Mouse (Mus musculus): ENCODE results near the gene Gpx3. TPM values are rescaled to one million over a fixed set of nuclear protein-coding genes. Genes with fewer than 3 reads are reported as not detected.

Gene Gpx3
- polyA plus RNA-seq, 1 experiment: 5.9 TPM

DNA sequence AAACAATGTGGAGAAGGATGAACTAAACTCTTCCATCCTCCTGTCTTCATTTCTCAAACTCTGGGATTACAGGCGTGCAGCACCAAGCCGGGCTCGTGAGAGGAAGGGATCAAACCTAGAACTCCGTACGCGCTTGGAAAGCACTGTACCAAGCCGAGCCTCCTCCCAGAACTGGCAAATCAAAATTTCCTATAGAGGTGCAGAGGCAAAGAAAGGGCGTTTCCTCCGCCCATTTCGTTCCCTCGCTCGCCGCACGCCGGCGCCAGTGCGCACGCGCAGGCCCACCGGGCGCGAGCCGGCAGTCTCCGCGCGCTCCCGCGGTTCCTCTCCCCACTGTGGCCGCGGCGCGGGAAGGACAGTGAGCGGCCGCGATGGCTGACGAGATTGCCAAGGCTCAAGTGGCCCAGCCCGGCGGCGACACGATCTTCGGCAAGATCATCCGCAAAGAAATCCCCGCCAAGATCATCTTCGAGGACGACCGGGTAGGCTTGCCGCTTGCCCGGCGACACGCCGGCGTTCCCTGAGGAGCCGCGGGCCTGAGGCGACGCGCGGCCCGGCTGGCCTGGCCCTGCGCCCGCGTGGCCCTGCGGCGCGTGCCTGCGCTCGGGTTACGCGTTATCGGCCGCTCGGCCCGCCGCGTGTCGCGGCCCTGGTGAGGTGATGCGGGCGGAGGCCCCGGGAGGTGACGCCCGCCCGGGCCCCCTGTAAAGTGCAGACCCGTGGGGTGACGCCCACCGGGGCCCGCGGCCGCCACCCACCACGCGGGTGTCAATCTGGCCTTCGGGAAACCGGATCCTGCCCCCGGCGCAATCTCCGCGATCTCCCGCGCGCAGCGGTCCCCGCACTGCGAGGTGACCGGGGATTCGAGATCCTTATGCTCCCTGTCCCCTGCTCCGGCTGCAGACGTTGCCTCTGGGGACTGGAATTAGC lies 35.9 kb upstream of the Gpx3 start, which contains the start of gene Hint1:
Gene Hint1 (plus strand): TSS at position 265 of the 930 bp plus-strand sequence.
- peak within 1 kb of the TSS; percentile 75 for H3K4me3 ChIP-seq (ENCODE audit: insufficient read depth, low read length)
- H3K4me1 ChIP-seq (ENCODE audit: control insufficient read depth, insufficient read depth, low read length): peaks cover 6% of the 10 kb centered on the region
- peak within 1 kb of the TSS; percentile 95 for H3K27ac ChIP-seq (ENCODE audit: insufficient read depth, low read length)
- no peak for TF ChIP-seq CTCF (IDR thresholded peaks at IDR 0.05; ENCODE audit: extremely low read depth, insufficient read depth, low read length)
- peak; percentile 87 for TF ChIP-seq POLR2A (IDR thresholded peaks at IDR 0.05; ENCODE audit: extremely low read depth, insufficient read depth, low read length)

DNA sequence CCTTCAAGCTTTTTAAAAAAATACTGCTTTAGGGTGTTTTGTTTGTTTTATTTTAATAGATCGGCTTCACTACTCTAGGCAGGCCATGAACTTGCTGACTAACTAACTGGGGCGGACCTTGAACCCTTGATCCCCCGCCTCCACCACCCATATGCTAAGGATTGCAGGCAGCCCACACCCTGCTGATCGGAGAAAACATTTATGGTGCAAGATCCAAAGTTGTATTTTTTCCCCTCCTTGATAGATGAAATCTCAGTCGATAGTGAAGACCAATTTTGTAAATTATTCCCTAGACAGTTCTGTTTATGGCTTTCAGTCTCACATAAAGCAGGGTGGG lies 35.2 kb upstream of the Gpx3 start:
- peaks cover 6% of the 10 kb centered on the region for H3K4me1 ChIP-seq (ENCODE audit: control insufficient read depth, insufficient read depth, low read length)
- peak overlapping the region; percentile 95 for H3K27ac ChIP-seq (ENCODE audit: insufficient read depth, low read length)
- peak overlapping the region; percentile 75 for H3K4me3 ChIP-seq (ENCODE audit: insufficient read depth, low read length)
- no peak for TF ChIP-seq CTCF (IDR thresholded peaks at IDR 0.05; ENCODE audit: extremely low read depth, insufficient read depth, low read length)
- TF ChIP-seq POLR2A (IDR thresholded peaks at IDR 0.05; ENCODE audit: extremely low read depth, insufficient read depth, low read length): no peak

DNA sequence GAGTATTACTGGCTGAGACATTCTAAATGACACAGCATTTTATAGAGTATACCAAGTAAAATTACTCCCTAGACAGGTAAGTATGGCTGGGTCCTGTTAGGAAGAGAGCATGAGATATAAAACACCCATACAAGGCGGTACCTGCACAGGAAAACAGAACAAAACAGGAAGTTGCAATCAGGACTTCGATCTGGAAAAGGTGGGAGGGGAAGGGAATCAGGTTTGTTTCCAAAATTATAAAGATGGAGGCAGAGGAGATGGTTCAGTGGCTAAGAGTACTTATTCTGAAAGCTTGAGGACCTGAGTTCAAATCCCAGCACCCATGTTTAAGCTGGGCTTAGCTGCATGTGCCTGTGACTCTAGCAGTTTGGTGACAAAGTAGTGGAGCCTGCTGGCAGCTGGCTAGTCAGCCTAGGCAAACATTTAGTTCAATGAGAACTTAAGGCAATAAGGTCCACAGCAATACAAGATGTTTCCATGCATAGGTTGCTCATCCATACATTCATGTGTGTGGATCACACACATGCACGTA lies 34.3 kb upstream of the Gpx3 start:
- Histone ChIP-seq H3K27ac (ENCODE audit: insufficient read depth, low read length) (no peak overlapping the region), H3K4me3 (ENCODE audit: insufficient read depth, low read length) (no peak overlapping the region)
- TF ChIP-seq POLR2A (IDR thresholded peaks at IDR 0.05; ENCODE audit: extremely low read depth, insufficient read depth, low read length) (no peak), CTCF (IDR thresholded peaks at IDR 0.05; ENCODE audit: extremely low read depth, insufficient read depth, low read length) (no peak)

DNA sequence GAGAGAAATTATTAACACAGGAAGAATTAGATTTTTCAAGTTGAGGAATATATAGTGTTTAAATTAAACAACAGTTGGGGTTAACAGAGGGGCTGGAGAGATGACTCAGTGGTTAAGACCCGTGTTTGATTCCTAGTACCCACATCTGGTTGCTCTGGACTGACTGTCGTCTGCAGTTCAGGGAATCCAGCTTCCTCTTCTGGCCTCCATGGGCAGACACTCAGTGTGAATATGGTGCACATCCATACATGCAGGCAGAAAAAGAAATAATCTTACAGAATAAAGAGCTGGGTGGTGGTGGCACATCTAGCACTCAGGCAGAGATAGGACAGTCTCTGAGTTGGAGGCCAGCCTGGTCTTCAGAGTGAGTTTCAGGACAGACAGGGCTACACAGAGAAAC lies 33.8 kb upstream of the Gpx3 start:
- H3K4me3 ChIP-seq (ENCODE audit: insufficient read depth, low read length): no peak overlapping the region
- H3K27ac ChIP-seq (ENCODE audit: insufficient read depth, low read length): no peak overlapping the region
- TF ChIP-seq POLR2A (IDR thresholded peaks at IDR 0.05; ENCODE audit: extremely low read depth, insufficient read depth, low read length): no peak
- no peak for TF ChIP-seq CTCF (IDR thresholded peaks at IDR 0.05; ENCODE audit: extremely low read depth, insufficient read depth, low read length)
- peaks cover 9% of the 10 kb centered on the region for H3K4me1 ChIP-seq (ENCODE audit: control insufficient read depth, insufficient read depth, low read length)

More for the DNA sequence above, 34.3 kb upstream of the Gpx3 start:
- H3K4me1 ChIP-seq (ENCODE audit: control insufficient read depth, insufficient read depth, low read length): peaks cover 9% of the 10 kb centered on the region

DNA sequence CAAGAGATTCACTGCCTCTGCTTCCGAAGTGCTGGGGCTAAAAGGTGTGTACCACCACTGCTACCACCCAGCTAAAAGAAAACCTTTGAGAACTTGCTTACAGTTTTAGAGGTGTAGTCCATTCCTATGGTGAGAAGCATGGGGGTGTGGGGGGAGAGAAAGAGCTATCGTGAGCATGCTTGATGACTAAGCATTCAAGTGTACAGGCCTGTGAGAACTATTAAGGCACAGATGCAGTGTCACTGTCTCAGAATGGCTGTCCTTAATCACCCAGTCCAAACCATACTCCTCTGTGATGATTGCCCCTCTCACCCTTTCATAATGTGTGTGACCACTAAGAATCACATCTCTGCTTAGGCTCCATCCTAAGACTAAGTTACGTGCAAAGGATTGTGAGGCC lies 32.9 kb upstream of the Gpx3 start:
- peaks cover 9% of the 10 kb centered on the region for H3K4me1 ChIP-seq (ENCODE audit: control insufficient read depth, insufficient read depth, low read length)
- no peak for TF ChIP-seq CTCF (IDR thresholded peaks at IDR 0.05; ENCODE audit: extremely low read depth, insufficient read depth, low read length)
- TF ChIP-seq POLR2A (IDR thresholded peaks at IDR 0.05; ENCODE audit: extremely low read depth, insufficient read depth, low read length): no peak
- no peak overlapping the region for H3K27ac ChIP-seq (ENCODE audit: insufficient read depth, low read length)
- no peak overlapping the region for H3K4me3 ChIP-seq (ENCODE audit: insufficient read depth, low read length)

DNA sequence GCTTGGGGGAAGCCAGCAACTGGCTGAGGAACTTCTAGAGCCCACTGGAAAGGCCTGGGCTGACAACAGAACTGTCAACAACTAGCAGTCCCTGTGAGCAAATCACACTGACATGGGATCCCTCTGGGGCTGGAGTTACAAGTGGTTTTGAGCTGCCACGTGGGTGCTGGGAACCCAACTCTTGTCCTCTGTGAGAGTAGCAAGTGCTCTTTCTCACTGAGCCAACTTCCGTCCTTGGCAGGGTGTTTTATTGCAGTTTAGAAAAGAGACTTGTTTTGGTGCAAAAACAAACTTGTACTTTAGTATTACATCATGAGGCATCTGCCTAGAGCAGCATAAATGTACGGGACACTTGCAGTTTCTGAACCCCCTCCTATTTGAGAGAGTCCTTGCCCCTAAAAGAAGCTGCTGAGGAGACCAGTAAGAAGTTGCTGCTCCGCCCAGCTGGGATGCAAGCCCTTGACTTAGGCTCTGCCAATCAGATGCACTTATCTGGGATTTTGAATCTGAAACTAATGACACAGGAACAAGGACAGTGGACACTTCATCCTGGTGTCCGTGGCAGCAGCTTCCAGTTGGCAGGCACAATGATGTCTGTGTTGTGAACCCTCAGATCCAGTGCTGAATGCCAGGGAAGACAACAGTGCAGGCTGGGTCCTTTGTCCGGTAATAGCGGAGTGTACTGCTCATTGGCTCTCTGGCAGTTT lies 30.3 kb upstream of the Gpx3 start:
- TF ChIP-seq CTCF (IDR thresholded peaks at IDR 0.05; ENCODE audit: extremely low read depth, insufficient read depth, low read length) (no peak), POLR2A (IDR thresholded peaks at IDR 0.05; ENCODE audit: extremely low read depth, insufficient read depth, low read length) (0 out of 2 replicates have a peak, but pooled peaks have one; percentile 7)
- H3K4me3 ChIP-seq (ENCODE audit: insufficient read depth, low read length): no peak overlapping the region
- H3K4me1 ChIP-seq (ENCODE audit: control insufficient read depth, insufficient read depth, low read length): peaks cover 9% of the 10 kb centered on the region
- H3K27ac ChIP-seq (ENCODE audit: insufficient read depth, low read length): no peak overlapping the region

DNA sequence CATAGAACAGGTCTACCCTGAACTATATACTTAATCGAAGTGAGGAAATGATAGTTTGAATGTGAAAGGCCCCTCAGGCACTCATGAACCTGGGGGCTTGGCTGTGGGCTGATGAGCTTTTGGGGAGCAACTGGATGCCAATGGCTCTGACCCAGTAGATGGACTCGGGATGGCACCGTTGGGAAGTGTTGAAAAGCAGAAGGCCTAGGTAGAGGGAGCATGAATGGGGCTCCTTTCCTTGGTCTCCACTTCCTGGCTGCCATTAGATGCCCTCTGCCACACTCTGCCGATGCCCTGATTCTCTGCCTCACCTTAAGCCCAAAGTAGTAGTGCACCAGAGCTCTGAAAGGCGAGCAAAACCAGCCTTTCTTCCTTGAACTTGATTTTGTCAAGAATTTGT lies 26.2 kb upstream of the Gpx3 start:
- H3K4me1 ChIP-seq (ENCODE audit: control insufficient read depth, insufficient read depth, low read length): 0 out of 2 replicates have a peak, but pooled peaks cover 3% of the 10 kb centered on the region
- H3K4me3 ChIP-seq (ENCODE audit: insufficient read depth, low read length): no peak overlapping the region

DNA sequence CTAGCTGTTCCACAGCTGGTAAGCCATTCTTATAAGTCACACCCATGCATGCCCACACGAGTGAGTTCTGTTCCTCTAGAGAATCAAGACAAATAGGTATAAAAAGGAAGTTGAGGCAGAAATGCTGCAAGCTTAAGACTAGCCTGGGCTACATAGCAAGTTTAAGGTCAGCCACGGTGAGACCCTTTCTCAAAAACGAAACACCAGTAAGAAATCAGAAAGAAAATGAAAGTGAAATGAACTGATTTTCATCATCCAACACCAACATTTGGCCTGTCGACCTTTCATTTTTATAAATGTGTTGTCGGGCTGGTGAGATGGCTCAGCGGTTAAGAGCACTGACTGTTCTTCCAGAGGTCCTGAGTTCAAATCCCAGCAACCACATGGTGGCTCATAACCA lies 23.4 kb upstream of the Gpx3 start:
- TF ChIP-seq POLR2A (IDR thresholded peaks at IDR 0.05; ENCODE audit: extremely low read depth, insufficient read depth, low read length) (no peak), CTCF (IDR thresholded peaks at IDR 0.05; ENCODE audit: extremely low read depth, insufficient read depth, low read length) (no peak)
- no peaks in the 10 kb centered on the region for H3K4me1 ChIP-seq (ENCODE audit: control insufficient read depth, insufficient read depth, low read length)
- no peak overlapping the region for H3K4me3 ChIP-seq (ENCODE audit: insufficient read depth, low read length)

More for the DNA sequence above, 26.2 kb upstream of the Gpx3 start:
- no peak overlapping the region for H3K27ac ChIP-seq (ENCODE audit: insufficient read depth, low read length)
- TF ChIP-seq CTCF (IDR thresholded peaks at IDR 0.05; ENCODE audit: extremely low read depth, insufficient read depth, low read length) (no peak), POLR2A (IDR thresholded peaks at IDR 0.05; ENCODE audit: extremely low read depth, insufficient read depth, low read length) (no peak)

DNA sequence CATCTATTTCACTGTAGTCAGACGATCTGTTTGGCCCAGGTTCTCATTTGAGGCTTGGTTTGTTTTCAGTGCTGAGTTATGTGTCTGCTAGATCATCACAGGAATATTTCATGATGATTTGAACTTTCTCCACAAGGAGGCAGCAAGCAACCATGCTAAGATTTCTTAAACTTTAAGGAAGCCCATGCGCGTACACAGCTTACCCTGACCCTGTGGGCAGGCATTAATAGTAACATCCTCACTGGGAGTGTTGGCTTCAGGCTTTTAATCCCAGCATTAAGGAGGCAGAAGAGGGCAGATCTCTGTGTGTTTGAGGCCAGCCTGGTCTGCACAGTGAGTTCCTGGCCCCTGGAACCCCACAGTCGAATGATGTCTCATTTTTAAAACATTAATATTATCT lies 22.8 kb upstream of the Gpx3 start:
- no peak for TF ChIP-seq POLR2A (IDR thresholded peaks at IDR 0.05; ENCODE audit: extremely low read depth, insufficient read depth, low read length)
- TF ChIP-seq CTCF (IDR thresholded peaks at IDR 0.05; ENCODE audit: extremely low read depth, insufficient read depth, low read length): peak; percentile 72

More for the DNA sequence above, 23.4 kb upstream of the Gpx3 start:
- no peak overlapping the region for H3K27ac ChIP-seq (ENCODE audit: insufficient read depth, low read length)

More for the DNA sequence above, 22.8 kb upstream of the Gpx3 start:
- Histone ChIP-seq H3K4me3 (ENCODE audit: insufficient read depth, low read length) (no peak overlapping the region), H3K4me1 (ENCODE audit: control insufficient read depth, insufficient read depth, low read length) (no peaks in the 10 kb centered on the region), H3K27ac (ENCODE audit: insufficient read depth, low read length) (no peak overlapping the region)
